Comparison of ENCODE assay signal across 8 mouse cellular contexts in genomic region chr11:63913936-63914335, GRCm38 (mm10). TPM values are rescaled to one million over a fixed set of nuclear protein-coding genes. Genes with fewer than 3 reads are reported as not detected.
A peak's percentile ranks its signal among the peaks of the same experiment; 100 is the strongest.
DNase-seq lines count a peak whose midpoint lies in the region; ATAC-seq and TF ChIP-seq lines count a peak whose summit lies in the region.

No protein-coding gene starts in this region.

- H3K27me3 ChIP-seq in heart, embryonic 16.5 days (ENCODE audit: control insufficient read depth, insufficient read depth, low read length): peaks cover 16% of the 10 kb centered on the region
- peaks cover 9% of the 10 kb centered on the region for H3K27me3 ChIP-seq in hindbrain, embryonic 16.5 days (replicated peaks; ENCODE audit: control insufficient read depth, insufficient read depth, low read length)
- peaks cover 16% of the 10 kb centered on the region for H3K27me3 ChIP-seq in midbrain, embryonic 14.5 days (ENCODE audit: control insufficient read depth, insufficient read depth, low read length)

- no peak for TF ChIP-seq CTCF in cortical plate, adult 2 months (IDR thresholded peaks at IDR 0.05; ENCODE audit: extremely low read depth, insufficient read depth, low read length)

- H3K36me3 ChIP-seq in heart, embryonic 16.5 days (ENCODE audit: control insufficient read depth, insufficient read depth): no peaks in the 10 kb centered on the region
- H3K36me3 ChIP-seq in hindbrain, embryonic 16.5 days (ENCODE audit: control insufficient read depth, insufficient read depth, low read length): no peaks in the 10 kb centered on the region
- no peaks in the 10 kb centered on the region for H3K36me3 ChIP-seq in midbrain, embryonic 14.5 days (ENCODE audit: control insufficient read depth, insufficient read depth, low read length)

- no peak for TF ChIP-seq POLR2A in cortical plate, adult 2 months (IDR thresholded peaks at IDR 0.05; ENCODE audit: extremely low read depth, insufficient read depth, low read length)

- whole genome bisulfite sequencing in heart, embryonic 16.5 days: 24% methylated on average over 4 of the region's 4 CpGs
- 12% methylated on average over 4 of the region's 4 CpGs for whole genome bisulfite sequencing in hindbrain, embryonic 16.5 days
- WGBS in midbrain, embryonic 14.5 days: 28% methylated on average over 4 of the region's 4 CpGs

- peak overlapping the region; percentile 52 for H3K4me3 ChIP-seq in heart, embryonic 16.5 days (ENCODE audit: low read length)
- peak overlapping the region; percentile 36; the same call in 1 of the 2 replicates for H3K4me3 ChIP-seq in cortical plate, adult 2 months (ENCODE audit: insufficient read depth, low read length)
- H3K4me3 ChIP-seq in hindbrain, embryonic 16.5 days (ENCODE audit: low read length): peak overlapping the region; percentile 40
- peak overlapping the region; percentile 38 for H3K4me3 ChIP-seq in midbrain, embryonic 14.5 days (replicated peaks; ENCODE audit: low read depth, low read length)

- no peaks in the 10 kb centered on the region for H3K9me3 ChIP-seq in heart, embryonic 16.5 days (replicated peaks; ENCODE audit: control insufficient read depth, low read length)
- H3K9me3 ChIP-seq in hindbrain, embryonic 16.5 days (ENCODE audit: control insufficient read depth, low read length): no peaks in the 10 kb centered on the region
- no peaks in the 10 kb centered on the region for H3K9me3 ChIP-seq in midbrain, embryonic 14.5 days (ENCODE audit: control insufficient read depth, low read length)

- DNase-seq in heart, postnatal 4 days: no peak
- DNase-seq in midbrain, embryonic 14.5 days: no peak
- DNase-seq in adrenal gland, postnatal 36 days: no peak
- DNase-seq in gastrocnemius, postnatal 10 days: no peak
- DNase-seq in cerebellum, adult 11-12 months: no peak

- no peak overlapping the region for H3K27ac ChIP-seq in heart, embryonic 16.5 days (ENCODE audit: low read length)
- no peak overlapping the region for H3K27ac ChIP-seq in cortical plate, adult 2 months (ENCODE audit: insufficient read depth, low read length)
- H3K27ac ChIP-seq in hindbrain, embryonic 16.5 days (ENCODE audit: low read depth, low read length): no peak overlapping the region
- H3K27ac ChIP-seq in midbrain, embryonic 14.5 days (replicated peaks; ENCODE audit: low read depth, low read length): no peak overlapping the region

- peak overlapping the region; percentile 43; the same call in 1 of the 2 replicates for H3K9ac ChIP-seq in heart, embryonic 16.5 days (ENCODE audit: low read length)
- H3K9ac ChIP-seq in hindbrain, embryonic 16.5 days (ENCODE audit: low read depth, low read length): peak overlapping the region; percentile 19; the same call in 1 of the 2 replicates
- H3K9ac ChIP-seq in midbrain, embryonic 14.5 days (replicated peaks; ENCODE audit: low read length): 0 out of 2 replicates have a peak overlapping the region, but pooled peaks have one; percentile 23

- ATAC-seq in heart, embryonic 16.5 days (replicated peaks; ENCODE audit: extremely low read depth, insufficient read depth, low FRiP score): 0 out of 2 replicates have a peak, but pooled peaks have one; percentile 15
- ATAC-seq in hindbrain, embryonic 16.5 days: peak; percentile 66
- ATAC-seq in midbrain, embryonic 14.5 days (ENCODE audit: low FRiP score, low TSS enrichment): peak; percentile 40; the same call in 1 of the 2 replicates

- peaks cover 19% of the 10 kb centered on the region for H3K4me1 ChIP-seq in heart, embryonic 16.5 days (ENCODE audit: control insufficient read depth, insufficient read depth, low read length)
- no peaks in the 10 kb centered on the region for H3K4me1 ChIP-seq in cortical plate, adult 2 months (ENCODE audit: control insufficient read depth, insufficient read depth, low read length)
- H3K4me1 ChIP-seq in hindbrain, embryonic 16.5 days (ENCODE audit: control insufficient read depth, insufficient read depth, low read depth, low read length): peaks cover 5% of the 10 kb centered on the region; the same call in 1 of the 2 replicates
- H3K4me1 ChIP-seq in midbrain, embryonic 14.5 days (ENCODE audit: control insufficient read depth, insufficient read depth, low read length): peaks cover 15% of the 10 kb centered on the region

- H3K4me2 ChIP-seq in heart, embryonic 16.5 days (ENCODE audit: low read depth, low read length): peak overlapping the region; percentile 86
- peak overlapping the region; percentile 69 for H3K4me2 ChIP-seq in hindbrain, embryonic 16.5 days (ENCODE audit: low read length)
- peak overlapping the region; percentile 53 for H3K4me2 ChIP-seq in midbrain, embryonic 14.5 days (ENCODE audit: low read length)

RNA-seq across cellular contexts. Expression of gene Hs3st3b1, which starts 8.2 kb away (rescaled TPM):
- polyA plus RNA-seq in heart, embryonic 16.5 days (2015; fragmentation: Nextera tagmentation; extraction: Ambion mirVana): 1.7 and 2.7 TPM in 2 replicates
- 1 to 10 TPM; 1.1 TPM for total RNA-seq in heart, postnatal 4 days (2021)
- polyA plus RNA-seq in cortical plate, adult 2 months (2012; rRNA removed): 0.59 and 0.65 TPM in 2 replicates
- 4.8 and 5.6 TPM in 2 replicates for polyA plus RNA-seq in hindbrain, embryonic 16.5 days (2015; fragmentation: Nextera tagmentation; extraction: Ambion mirVana)
- polyA plus RNA-seq in midbrain, embryonic 14.5 days (2014; fragmentation: Nextera tagmentation; extraction: Ambion mirVana): 12.6 and 18.0 TPM in 2 replicates
- total RNA-seq in adrenal gland, postnatal 36 days (2021): 1 to 10 TPM; 2.0 to 2.3 TPM
- total RNA-seq in gastrocnemius, postnatal 10 days (2021): under 1 TPM; 0.59 to 0.90 TPM

Comparison
In these comparisons a context has a peak if more than half of its experiments do, and no peak if none do; other contexts are left out.
1. ATAC-seq: peak in every context shown above with its lines; median percentile 66 in hindbrain, embryonic 16.5 days; 40 in midbrain, embryonic 14.5 days; 15 in heart, embryonic 16.5 days.